Mouse (Mus musculus): ENCODE results near the gene Fbxw7. TPM values are rescaled to one million over a fixed set of nuclear protein-coding genes. Genes with fewer than 3 reads are reported as not detected.

The Fbxw7 gene
- polyA plus RNA-seq, 1 experiment from 2014 or later: 8.5 TPM

DNA sequence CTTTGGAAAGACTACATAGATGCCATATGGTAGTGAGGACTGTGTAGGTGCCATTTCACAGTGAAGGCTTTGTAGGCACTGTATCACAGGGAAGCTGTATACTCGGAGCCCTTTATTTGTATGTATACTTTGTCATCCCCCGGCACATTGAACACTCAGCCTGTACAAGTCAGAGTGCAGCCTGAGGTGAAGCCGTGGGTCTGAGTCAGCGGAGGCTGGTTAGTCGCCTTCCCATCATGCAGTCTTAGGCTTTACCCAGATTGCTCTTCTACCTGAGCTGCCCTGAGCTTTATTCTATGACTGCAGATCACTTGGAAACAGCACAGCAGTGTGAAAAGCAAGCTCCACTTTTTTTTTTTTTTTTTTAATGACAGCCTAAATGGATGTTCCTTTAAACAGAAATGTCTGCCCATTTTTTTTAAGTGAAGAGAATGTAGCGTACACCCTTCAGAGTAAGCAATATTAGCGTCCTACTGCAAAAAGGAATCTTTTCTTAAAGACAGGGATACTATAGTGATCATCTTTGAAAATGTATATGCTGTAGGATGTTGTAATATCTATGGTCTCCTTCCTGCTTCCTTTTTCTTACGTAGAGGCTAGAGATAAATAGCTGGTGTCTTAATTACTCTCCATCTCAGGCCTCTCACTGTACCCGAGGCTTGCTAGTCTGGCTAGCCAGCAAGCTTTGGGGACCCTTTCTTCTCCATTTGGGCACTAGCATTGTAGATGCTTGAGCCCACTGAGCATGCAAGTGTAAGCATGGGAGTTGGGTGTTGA lies 103.0 kb downstream of the Fbxw7 start:
- Histone ChIP-seq H3K4me3 (no peak overlapping the region), H3K9me3 (no peaks in the 10 kb centered on the region), H3K4me1 (no peaks in the 10 kb centered on the region), H3K36me3 (replicated peaks) (no peaks in the 10 kb centered on the region), H3K27ac (replicated peaks) (no peak overlapping the region), H3K27me3 (replicated peaks; ENCODE audit: low read depth, poor library complexity, severe bottlenecking) (no peaks in the 10 kb centered on the region)
- no peak for DNase-seq (ENCODE audit: low spot score)
- WGBS: 88% methylated on average over 9 of the region's 9 CpGs

DNA sequence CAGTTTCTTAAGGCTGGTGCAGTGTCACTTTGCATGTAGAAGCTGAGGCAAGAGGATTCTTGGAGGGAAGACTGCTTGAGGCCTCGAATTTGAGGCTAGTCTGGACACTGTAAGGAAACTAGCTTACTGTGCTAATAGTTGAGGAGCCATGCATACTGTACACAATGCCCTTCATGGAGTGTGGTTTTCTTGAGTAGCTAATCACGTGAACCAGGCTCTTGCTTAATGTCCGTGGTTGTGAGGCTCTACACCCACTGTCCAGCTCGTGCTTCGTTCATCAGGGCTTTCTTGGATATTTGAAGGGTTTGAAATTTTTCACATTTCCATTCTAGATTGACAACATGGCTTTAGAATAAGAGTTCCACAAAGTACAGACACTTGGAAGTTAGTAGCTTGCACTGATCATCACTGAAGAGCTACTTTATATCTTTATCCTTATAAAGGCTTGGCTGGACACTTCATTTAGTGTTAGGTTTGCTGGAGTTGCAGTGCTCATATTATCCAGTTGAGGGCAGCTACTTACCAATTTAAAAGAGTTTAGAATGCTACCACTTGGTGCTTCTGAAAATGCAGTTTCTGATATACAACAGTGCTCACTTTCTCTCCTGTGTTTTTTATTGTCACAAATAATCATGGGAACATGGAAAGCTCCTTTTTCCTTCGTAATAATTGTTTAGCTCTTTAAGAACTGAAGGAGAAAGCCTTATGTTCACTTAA lies 106.8 kb downstream of the Fbxw7 start:
- no peaks in the 10 kb centered on the region for H3K4me1 ChIP-seq
- no peak for DNase-seq (ENCODE audit: low spot score)
- 84% methylated on average over 6 of the region's 6 CpGs for WGBS
- H3K9me3 ChIP-seq: no peaks in the 10 kb centered on the region
- no peaks in the 10 kb centered on the region for H3K27me3 ChIP-seq (replicated peaks; ENCODE audit: low read depth, poor library complexity, severe bottlenecking)
- H3K27ac ChIP-seq (replicated peaks): no peak overlapping the region
- H3K4me3 ChIP-seq: no peak overlapping the region
- H3K36me3 ChIP-seq (replicated peaks): no peaks in the 10 kb centered on the region

DNA sequence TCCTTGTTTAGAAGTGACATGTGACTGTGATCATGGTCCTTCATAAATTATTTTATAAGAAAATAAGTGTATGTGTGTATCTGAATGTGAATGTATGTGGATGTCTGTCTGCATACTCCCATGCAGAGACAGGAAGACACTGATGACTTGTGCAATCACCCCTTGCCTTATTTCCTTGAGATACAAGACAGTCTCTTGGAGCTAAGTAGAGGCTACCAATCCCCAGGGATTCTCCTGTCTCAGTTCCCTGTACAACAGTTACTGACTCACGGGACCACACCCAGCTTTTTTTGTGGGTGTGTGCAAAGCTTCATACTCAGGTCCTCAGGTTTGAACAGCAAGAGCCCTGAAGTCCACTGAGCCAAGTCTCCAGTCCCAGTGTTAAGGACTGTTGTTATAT lies 108.2 kb downstream of the Fbxw7 start:
- no peak overlapping the region for H3K4me3 ChIP-seq

GRCm38 (mm10) chr3:84923670-84924069 lies 108.6 kb downstream of the Fbxw7 start:
- H3K4me1 ChIP-seq: no peaks in the 10 kb centered on the region
- H3K36me3 ChIP-seq (replicated peaks): no peaks in the 10 kb centered on the region
- no peaks in the 10 kb centered on the region for H3K9me3 ChIP-seq
- 95% methylated on average over 1 of the region's 1 CpGs for WGBS
- H3K27ac ChIP-seq (replicated peaks): no peak overlapping the region
- no peak for DNase-seq (ENCODE audit: low spot score)
- no peaks in the 10 kb centered on the region for H3K27me3 ChIP-seq (replicated peaks; ENCODE audit: low read depth, poor library complexity, severe bottlenecking)
- H3K4me3 ChIP-seq: no peak overlapping the region

More for the DNA sequence above, 108.2 kb downstream of the Fbxw7 start:
- no peaks in the 10 kb centered on the region for H3K9me3 ChIP-seq
- H3K36me3 ChIP-seq (replicated peaks): no peaks in the 10 kb centered on the region
- no peaks in the 10 kb centered on the region for H3K27me3 ChIP-seq (replicated peaks; ENCODE audit: low read depth, poor library complexity, severe bottlenecking)
- 75% methylated on average over 1 of the region's 1 CpGs for WGBS
- no peak for DNase-seq (ENCODE audit: low spot score)
- no peak overlapping the region for H3K27ac ChIP-seq (replicated peaks)
- no peaks in the 10 kb centered on the region for H3K4me1 ChIP-seq

DNA sequence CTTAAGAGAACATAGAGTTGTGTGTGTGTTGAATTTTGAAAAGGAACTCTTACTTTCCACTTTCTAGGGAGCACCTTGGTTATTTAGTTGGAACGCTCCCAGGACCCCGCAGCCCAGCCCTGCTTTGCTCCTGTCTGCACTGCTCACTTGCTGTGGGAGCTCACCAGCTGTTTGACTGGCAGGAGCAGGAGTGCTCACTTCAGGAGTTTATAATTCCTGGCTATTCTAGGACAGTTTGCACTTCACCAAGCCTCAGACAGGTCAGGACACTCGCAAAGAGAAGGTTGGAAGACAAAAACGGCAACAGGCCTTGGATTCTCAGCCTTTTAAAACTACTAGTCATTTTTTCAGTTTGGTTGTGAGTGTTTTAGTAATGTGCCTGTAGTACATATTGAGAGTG lies 110.2 kb downstream of the Fbxw7 start:
- H3K27ac ChIP-seq (replicated peaks): no peak overlapping the region
- 90% methylated on average over 4 of the region's 4 CpGs for WGBS
- H3K9me3 ChIP-seq: no peaks in the 10 kb centered on the region
- no peaks in the 10 kb centered on the region for H3K4me1 ChIP-seq
- H3K36me3 ChIP-seq (replicated peaks): no peaks in the 10 kb centered on the region
- H3K27me3 ChIP-seq (replicated peaks; ENCODE audit: low read depth, poor library complexity, severe bottlenecking): no peaks in the 10 kb centered on the region
- H3K4me3 ChIP-seq: no peak overlapping the region
- no peak for DNase-seq (ENCODE audit: low spot score)

- DNase-seq (ENCODE audit: low spot score): no peak
- Histone ChIP-seq H3K4me3 (no peak overlapping the region), H3K27me3 (replicated peaks; ENCODE audit: low read depth, poor library complexity, severe bottlenecking) (no peaks in the 10 kb centered on the region), H3K9me3 (no peaks in the 10 kb centered on the region), H3K27ac (replicated peaks) (no peak overlapping the region), H3K4me1 (no peaks in the 10 kb centered on the region), H3K36me3 (replicated peaks) (no peaks in the 10 kb centered on the region)
- 94% methylated on average over 5 of the region's 5 CpGs for WGBS
Measured at GRCm38 (mm10) chr3:84926140-84926539, 111.1 kb downstream of the Fbxw7 start.

DNA sequence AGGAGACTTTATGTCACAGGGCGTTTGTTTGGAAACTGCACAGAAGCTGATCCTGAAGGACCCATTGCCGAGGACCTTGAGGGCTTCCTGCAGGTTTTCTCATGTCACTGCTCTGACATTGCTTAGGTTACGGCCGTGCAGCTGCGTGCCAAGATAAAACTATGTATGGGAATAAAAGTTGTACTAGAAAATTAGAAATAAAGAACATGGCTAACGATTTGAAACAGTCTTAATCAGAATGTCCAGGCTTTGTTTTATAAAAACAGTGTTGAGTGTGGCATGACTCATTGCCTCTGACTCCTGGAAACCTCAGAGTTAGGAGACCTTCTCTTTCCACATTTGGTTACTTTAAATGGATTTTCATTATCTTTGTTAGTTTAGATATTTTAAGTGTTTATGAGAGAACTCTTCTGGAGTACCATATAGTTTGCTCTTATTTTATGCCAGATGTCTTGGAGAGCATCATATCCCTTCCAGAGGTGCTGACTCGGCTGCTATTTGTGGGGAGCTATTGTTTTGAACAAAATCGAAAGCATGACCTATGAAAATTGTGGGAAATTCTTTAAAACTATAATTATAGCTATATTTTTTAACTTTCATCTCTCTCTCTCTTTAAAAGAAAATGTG lies 112.2 kb downstream of the Fbxw7 start:
- Histone ChIP-seq H3K4me1 (no peaks in the 10 kb centered on the region), H3K9me3 (no peaks in the 10 kb centered on the region), H3K4me3 (no peak overlapping the region), H3K27ac (replicated peaks) (no peak overlapping the region), H3K27me3 (replicated peaks; ENCODE audit: low read depth, poor library complexity, severe bottlenecking) (no peaks in the 10 kb centered on the region), H3K36me3 (replicated peaks) (no peaks in the 10 kb centered on the region)
- WGBS: 91% methylated on average over 8 of the region's 8 CpGs
- no peak for DNase-seq (ENCODE audit: low spot score)

- Histone ChIP-seq H3K36me3 (replicated peaks) (no peaks in the 10 kb centered on the region), H3K4me1 (no peaks in the 10 kb centered on the region), H3K27me3 (replicated peaks; ENCODE audit: low read depth, poor library complexity, severe bottlenecking) (no peaks in the 10 kb centered on the region), H3K4me3 (no peak overlapping the region), H3K27ac (replicated peaks) (no peak overlapping the region), H3K9me3 (no peaks in the 10 kb centered on the region)
- DNase-seq (ENCODE audit: low spot score): no peak
- 86% methylated on average over 2 of the region's 2 CpGs for WGBS
Measured at GRCm38 (mm10) chr3:84927901-84928300, 112.8 kb downstream of the Fbxw7 start.

DNA sequence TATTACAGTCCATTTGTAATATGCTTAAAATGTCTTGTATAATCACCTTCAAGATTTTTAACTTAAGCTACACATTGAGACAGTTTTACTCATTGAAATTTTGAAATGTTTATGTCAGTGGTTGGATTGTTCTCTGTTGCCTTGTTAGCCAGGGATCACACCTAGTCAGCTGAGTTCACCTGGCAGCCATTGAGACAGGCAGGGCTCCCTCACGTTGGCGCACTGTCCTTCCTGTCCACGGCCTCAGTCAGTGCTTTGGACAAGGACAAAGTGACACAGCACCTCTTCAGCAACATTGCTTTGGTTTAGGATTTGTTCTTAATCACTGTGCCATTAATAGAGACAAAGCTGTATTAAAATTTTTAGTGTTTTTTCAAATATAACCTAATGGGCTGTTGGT lies 114.1 kb downstream of the Fbxw7 start:
- 93% methylated on average over 3 of the region's 3 CpGs for WGBS
- H3K9me3 ChIP-seq: no peaks in the 10 kb centered on the region
- H3K4me3 ChIP-seq: no peak overlapping the region
- H3K36me3 ChIP-seq (replicated peaks): no peaks in the 10 kb centered on the region
- H3K4me1 ChIP-seq: no peaks in the 10 kb centered on the region
- no peak for DNase-seq (ENCODE audit: low spot score)
- H3K27ac ChIP-seq (replicated peaks): no peak overlapping the region
- no peaks in the 10 kb centered on the region for H3K27me3 ChIP-seq (replicated peaks; ENCODE audit: low read depth, poor library complexity, severe bottlenecking)

DNA sequence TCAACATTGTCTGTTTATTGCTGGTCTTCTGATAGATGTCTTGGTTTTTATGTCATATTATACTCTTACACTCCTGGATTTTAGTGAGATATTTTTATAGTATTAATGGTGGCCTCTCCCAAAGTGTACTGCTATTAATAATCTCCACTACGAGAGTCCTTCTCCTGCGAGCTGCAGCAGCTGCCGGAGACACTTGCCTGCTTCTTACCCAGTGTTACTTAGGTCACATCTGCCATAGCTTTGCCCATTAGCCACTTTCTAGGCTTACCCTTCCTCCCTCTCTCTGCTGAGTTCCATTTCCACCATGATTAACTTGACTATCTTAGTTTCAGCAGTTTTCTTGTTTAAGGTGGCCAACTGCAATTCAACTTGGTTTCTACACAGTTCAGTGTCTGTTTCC lies 115.6 kb downstream of the Fbxw7 start:
- DNase-seq (ENCODE audit: low spot score): no peak
- no peaks in the 10 kb centered on the region for H3K36me3 ChIP-seq (replicated peaks)
- H3K27ac ChIP-seq (replicated peaks): no peak overlapping the region
- H3K4me1 ChIP-seq: no peaks in the 10 kb centered on the region
- 88% methylated on average over 3 of the region's 3 CpGs for WGBS
- no peaks in the 10 kb centered on the region for H3K27me3 ChIP-seq (replicated peaks; ENCODE audit: low read depth, poor library complexity, severe bottlenecking)
- H3K4me3 ChIP-seq: no peak overlapping the region
- no peaks in the 10 kb centered on the region for H3K9me3 ChIP-seq

DNA sequence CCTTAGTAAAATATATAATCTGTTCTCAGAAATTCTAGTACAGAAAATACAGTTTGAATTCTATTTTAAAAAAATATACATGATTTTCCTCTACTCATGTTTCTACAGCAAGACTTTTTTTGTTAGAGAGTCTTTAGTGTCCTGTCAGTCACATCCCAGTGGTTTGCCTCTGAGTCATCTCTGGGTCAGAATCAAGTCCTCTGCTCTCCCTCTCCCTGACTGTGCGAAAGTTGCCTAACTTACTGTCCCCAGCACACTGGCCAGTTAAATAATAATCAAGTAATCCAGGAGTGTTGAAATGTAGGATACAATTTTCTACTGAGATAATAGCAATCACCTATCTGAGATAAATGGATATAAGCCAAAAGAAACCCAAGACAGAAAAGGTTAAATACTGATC lies 120.7 kb downstream of the Fbxw7 start:
- H3K27me3 ChIP-seq (replicated peaks; ENCODE audit: low read depth, poor library complexity, severe bottlenecking): no peaks in the 10 kb centered on the region
- no peak for DNase-seq (ENCODE audit: low spot score)
- H3K27ac ChIP-seq (replicated peaks): no peak overlapping the region
- H3K9me3 ChIP-seq: no peaks in the 10 kb centered on the region
- WGBS: 85% methylated on average over 1 of the region's 1 CpGs
- H3K4me1 ChIP-seq: peaks cover 5% of the 10 kb centered on the region
- no peak overlapping the region for H3K4me3 ChIP-seq
- no peaks in the 10 kb centered on the region for H3K36me3 ChIP-seq (replicated peaks)

DNA sequence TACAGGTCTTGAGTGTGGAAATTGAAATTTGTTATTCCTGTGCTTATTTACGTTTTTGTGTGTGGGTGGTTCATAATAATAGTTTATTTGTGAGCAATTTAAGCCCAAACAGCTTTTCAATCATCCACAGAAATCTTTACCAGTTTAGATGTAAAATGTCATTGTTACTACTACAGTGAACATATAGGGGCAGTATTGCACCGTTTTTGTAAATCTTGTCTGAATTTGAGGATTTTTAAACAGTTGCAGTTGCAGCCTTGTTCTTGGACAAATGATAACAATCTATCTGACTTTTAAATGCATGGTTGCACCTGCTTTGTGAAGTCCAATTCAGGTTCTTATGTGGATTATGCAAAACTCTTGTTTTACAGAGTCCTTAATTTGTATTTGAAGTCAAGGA lies 121.2 kb downstream of the Fbxw7 start:
- no peak overlapping the region for H3K27ac ChIP-seq (replicated peaks)
- no peak for DNase-seq (ENCODE audit: low spot score)
- H3K4me1 ChIP-seq: peaks cover 5% of the 10 kb centered on the region
- no peak overlapping the region for H3K4me3 ChIP-seq
- 70% methylated on average over 2 of the region's 2 CpGs for WGBS
- H3K27me3 ChIP-seq (replicated peaks; ENCODE audit: low read depth, poor library complexity, severe bottlenecking): no peaks in the 10 kb centered on the region
- no peaks in the 10 kb centered on the region for H3K36me3 ChIP-seq (replicated peaks)
- no peaks in the 10 kb centered on the region for H3K9me3 ChIP-seq

GRCm38 (mm10) chr3:84936956-84937355 lies 121.9 kb downstream of the Fbxw7 start:
- DNase-seq (ENCODE audit: low spot score): no peak
- H3K9me3 ChIP-seq: no peaks in the 10 kb centered on the region
- H3K4me3 ChIP-seq: no peak overlapping the region
- no peaks in the 10 kb centered on the region for H3K27me3 ChIP-seq (replicated peaks; ENCODE audit: low read depth, poor library complexity, severe bottlenecking)
- H3K27ac ChIP-seq (replicated peaks): no peak overlapping the region
- WGBS: 84% methylated on average over 5 of the region's 5 CpGs
- no peaks in the 10 kb centered on the region for H3K36me3 ChIP-seq (replicated peaks)
- H3K4me1 ChIP-seq: peaks cover 5% of the 10 kb centered on the region

Data from embryonic facial prominence, embryonic 10.5 days (tissue).